Mouse (Mus musculus): Measurements from ENCODE around the gene Ubqln1. TPM values are rescaled to one million over a fixed set of nuclear protein-coding genes. Genes with fewer than 3 reads are reported as not detected.

The Ubqln1 gene
- polyA plus RNA-seq, 1 experiment from 2014 or later, result 61.4 TPM

DNA sequence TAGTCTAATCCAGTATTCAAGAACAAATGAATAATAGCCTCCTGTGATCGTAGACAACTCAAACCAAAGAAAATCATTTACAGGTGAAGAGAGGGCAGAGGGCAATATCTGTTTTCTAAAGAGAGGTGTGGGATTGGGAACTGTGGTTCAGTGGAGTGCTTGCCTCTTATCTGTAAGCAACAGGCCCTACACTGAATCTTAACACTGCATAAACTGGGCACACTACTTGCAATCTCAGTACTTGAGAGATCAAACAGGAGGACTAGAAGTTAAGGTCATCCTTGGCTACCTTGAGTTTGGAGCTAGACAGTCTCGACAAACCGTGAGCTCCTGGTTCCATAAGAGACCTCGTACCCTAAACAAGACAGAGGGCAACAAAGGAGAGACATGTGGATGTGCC, 9.4 kb downstream of the Ubqln1 start:
- WGBS, result 76% methylated on average over 4 of the region's 4 CpGs
- Histone ChIP-seq H3K4me2 (replicated peaks; ENCODE audit: low read depth) (no peak overlapping the region), H3K4me1 (replicated peaks; ENCODE audit: control insufficient read depth, insufficient read depth) (0 out of 2 replicates have a peak, but pooled peaks cover 3% of the 10 kb centered on the region), H3K9ac (ENCODE audit: low read length) (no peak overlapping the region), H3K4me3 (ENCODE audit: low read depth, low read length) (no peak overlapping the region), H3K27me3 (ENCODE audit: control insufficient read depth, insufficient read depth, low read length) (no peaks in the 10 kb centered on the region), H3K36me3 (ENCODE audit: control insufficient read depth, insufficient read depth, low read length) (no peaks in the 10 kb centered on the region), H3K9me3 (ENCODE audit: control insufficient read depth, low read length) (no peaks in the 10 kb centered on the region), H3K27ac (replicated peaks) (no peak overlapping the region)
- DNase-seq (ENCODE audit: low spot score) (no peak), ATAC-seq (ENCODE audit: low FRiP score, low TSS enrichment) (no peak)
- TF ChIP-seq EP300 (optimal IDR thresholded peaks at IDR 0.05) (no peak), CTCF (IDR thresholded peaks at IDR 0.05; ENCODE audit: low read depth) (no peak)

- TF ChIP-seq CTCF (IDR thresholded peaks at IDR 0.05; ENCODE audit: low read depth) (no peak), EP300 (optimal IDR thresholded peaks at IDR 0.05) (no peak)
- 0 out of 2 replicates have a peak, but pooled peaks cover 3% of the 10 kb centered on the region for H3K4me1 ChIP-seq (replicated peaks; ENCODE audit: control insufficient read depth, insufficient read depth)
- H3K36me3 ChIP-seq (ENCODE audit: control insufficient read depth, insufficient read depth, low read length), result no peaks in the 10 kb centered on the region
- no peak for ATAC-seq (ENCODE audit: low FRiP score, low TSS enrichment)
- DNase-seq (ENCODE audit: low spot score), result no peak
- 54% methylated on average over 4 of the region's 4 CpGs for WGBS
- no peaks in the 10 kb centered on the region for H3K9me3 ChIP-seq (ENCODE audit: control insufficient read depth, low read length)
- no peak overlapping the region for H3K4me3 ChIP-seq (ENCODE audit: low read depth, low read length)
- H3K27ac ChIP-seq (replicated peaks), result no peak overlapping the region
- no peaks in the 10 kb centered on the region for H3K27me3 ChIP-seq (ENCODE audit: control insufficient read depth, insufficient read depth, low read length)
- H3K4me2 ChIP-seq (replicated peaks; ENCODE audit: low read depth), result no peak overlapping the region
- no peak overlapping the region for H3K9ac ChIP-seq (ENCODE audit: low read length)
Observed at GRCm38 (mm10) chr13:58204986-58205385, 10.5 kb downstream of the Ubqln1 start.

DNA sequence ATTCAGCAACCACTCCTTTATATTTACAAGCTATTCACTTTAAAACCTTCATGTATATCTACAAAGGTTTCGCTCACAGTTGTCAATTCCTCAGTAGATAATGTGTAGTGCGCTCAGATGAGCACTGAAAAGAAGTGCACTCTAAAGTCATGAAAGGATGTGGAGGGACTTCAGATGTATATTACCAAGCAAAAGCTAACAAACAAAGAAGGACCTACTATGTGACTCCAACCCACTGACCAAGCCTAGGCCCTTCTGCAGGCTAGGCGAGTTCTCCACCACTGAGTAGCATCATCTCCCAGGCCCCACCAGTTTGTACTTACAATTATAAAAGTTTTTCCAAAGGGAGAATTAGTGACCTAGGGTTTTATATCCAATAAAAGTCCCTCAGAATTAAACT, 11.3 kb downstream of the Ubqln1 start:
- no peaks in the 10 kb centered on the region for H3K36me3 ChIP-seq (ENCODE audit: control insufficient read depth, insufficient read depth, low read length)
- H3K9me3 ChIP-seq (ENCODE audit: control insufficient read depth, low read length), result no peaks in the 10 kb centered on the region
- DNase-seq (ENCODE audit: low spot score) (no peak), ATAC-seq (ENCODE audit: low FRiP score, low TSS enrichment) (no peak)
- no peaks in the 10 kb centered on the region for H3K4me1 ChIP-seq (replicated peaks; ENCODE audit: control insufficient read depth, insufficient read depth)
- 94% methylated on average over 3 of the region's 3 CpGs for WGBS
- H3K27me3 ChIP-seq (ENCODE audit: control insufficient read depth, insufficient read depth, low read length), result no peaks in the 10 kb centered on the region
- TF ChIP-seq EP300 (optimal IDR thresholded peaks at IDR 0.05) (no peak), CTCF (IDR thresholded peaks at IDR 0.05; ENCODE audit: low read depth) (no peak)
- no peak overlapping the region for H3K27ac ChIP-seq (replicated peaks)
- no peak overlapping the region for H3K9ac ChIP-seq (ENCODE audit: low read length)
- H3K4me2 ChIP-seq (replicated peaks; ENCODE audit: low read depth), result no peak overlapping the region
- H3K4me3 ChIP-seq (ENCODE audit: low read depth, low read length), result no peak overlapping the region

GRCm38 (mm10) chr13:58202903-58203302, 12.6 kb downstream of the Ubqln1 start:
- H3K9ac ChIP-seq (ENCODE audit: low read length), result no peak overlapping the region
- no peak for ATAC-seq (ENCODE audit: low FRiP score, low TSS enrichment)
- H3K27me3 ChIP-seq (ENCODE audit: control insufficient read depth, insufficient read depth, low read length), result no peaks in the 10 kb centered on the region
- no peak overlapping the region for H3K27ac ChIP-seq (replicated peaks)
- 96% methylated on average over 1 of the region's 1 CpGs for WGBS
- no peak overlapping the region for H3K4me3 ChIP-seq (ENCODE audit: low read depth, low read length)
- TF ChIP-seq CTCF (IDR thresholded peaks at IDR 0.05; ENCODE audit: low read depth), result no peak
- no peak for TF ChIP-seq EP300 (optimal IDR thresholded peaks at IDR 0.05)
- H3K4me2 ChIP-seq (replicated peaks; ENCODE audit: low read depth), result no peak overlapping the region
- H3K4me1 ChIP-seq (replicated peaks; ENCODE audit: control insufficient read depth, insufficient read depth), result no peaks in the 10 kb centered on the region
- H3K9me3 ChIP-seq (ENCODE audit: control insufficient read depth, low read length), result no peaks in the 10 kb centered on the region
- no peak for DNase-seq (ENCODE audit: low spot score)
- H3K36me3 ChIP-seq (ENCODE audit: control insufficient read depth, insufficient read depth, low read length), result no peaks in the 10 kb centered on the region

- WGBS, result 91% methylated on average over 3 of the region's 3 CpGs
- Histone ChIP-seq H3K9ac (ENCODE audit: low read length) (no peak overlapping the region), H3K27me3 (ENCODE audit: control insufficient read depth, insufficient read depth, low read length) (no peaks in the 10 kb centered on the region), H3K9me3 (ENCODE audit: control insufficient read depth, low read length) (no peaks in the 10 kb centered on the region), H3K27ac (replicated peaks) (no peak overlapping the region), H3K4me2 (replicated peaks; ENCODE audit: low read depth) (no peak overlapping the region), H3K4me1 (replicated peaks; ENCODE audit: control insufficient read depth, insufficient read depth) (no peaks in the 10 kb centered on the region), H3K36me3 (ENCODE audit: control insufficient read depth, insufficient read depth, low read length) (no peaks in the 10 kb centered on the region), H3K4me3 (ENCODE audit: low read depth, low read length) (no peak overlapping the region)
- ATAC-seq (ENCODE audit: low FRiP score, low TSS enrichment), result no peak
- no peak for DNase-seq (ENCODE audit: low spot score)
- TF ChIP-seq CTCF (IDR thresholded peaks at IDR 0.05; ENCODE audit: low read depth), result no peak
- TF ChIP-seq EP300 (optimal IDR thresholded peaks at IDR 0.05), result no peak
Observed at GRCm38 (mm10) chr13:58201908-58202307, 13.5 kb downstream of the Ubqln1 start.

GRCm38 (mm10) chr13:58201343-58201742, 14.1 kb downstream of the Ubqln1 start:
- no peak for TF ChIP-seq CTCF (IDR thresholded peaks at IDR 0.05; ENCODE audit: low read depth)
- TF ChIP-seq EP300 (optimal IDR thresholded peaks at IDR 0.05), result no peak

More at GRCm38 (mm10) chr13:58201343-58201742, 14.1 kb downstream of the Ubqln1 start:
- WGBS, result 83% methylated on average over 6 of the region's 6 CpGs
- ATAC-seq (ENCODE audit: low FRiP score, low TSS enrichment), result no peak
- Histone ChIP-seq H3K9ac (ENCODE audit: low read length) (no peak overlapping the region), H3K27ac (replicated peaks) (no peak overlapping the region), H3K4me2 (replicated peaks; ENCODE audit: low read depth) (no peak overlapping the region), H3K36me3 (ENCODE audit: control insufficient read depth, insufficient read depth, low read length) (no peaks in the 10 kb centered on the region), H3K27me3 (ENCODE audit: control insufficient read depth, insufficient read depth, low read length) (no peaks in the 10 kb centered on the region), H3K4me3 (ENCODE audit: low read depth, low read length) (no peak overlapping the region), H3K4me1 (replicated peaks; ENCODE audit: control insufficient read depth, insufficient read depth) (no peaks in the 10 kb centered on the region), H3K9me3 (ENCODE audit: control insufficient read depth, low read length) (no peaks in the 10 kb centered on the region)
- DNase-seq (ENCODE audit: low spot score), result no peak

Data from stomach, postnatal 0 days (tissue).